Mouse (Mus musculus) myocyte (in vitro differentiated cells): ENCODE data around the gene Blvrb. TPM values are rescaled to one million over a fixed set of nuclear protein-coding genes. Genes with fewer than 3 reads are reported as not detected.

ENCODE experiments used
- H3K27me3 ChIP-seq: one replicate; pipeline ENCODE4 v1.6.1; 2011; ENCODE audit not compliant: control insufficient read depth, insufficient read depth, insufficient read length
- H3K36me3 ChIP-seq: one replicate; pipeline ENCODE4 v1.6.1; 2011; ENCODE audit not compliant: control insufficient read depth, insufficient read depth
- H3K4me2 ChIP-seq: one replicate; pipeline ENCODE4 v1.6.1; 2011; ENCODE audit warnings: low read depth, control low read depth
- H3K4me3 ChIP-seq: one replicate; pipeline ENCODE4 v1.5.1; 2011; ENCODE audit warnings: mild to moderate bottlenecking, control low read depth, moderate library complexity
- H3K79me2 ChIP-seq: one replicate; pipeline ENCODE4 v1.6.1; 2011; ENCODE audit not compliant: control insufficient read depth, insufficient read depth
- H3ac ChIP-seq: one replicate; pipeline ENCODE4 v1.6.1; 2011; ENCODE audit not compliant: control insufficient read depth, insufficient read length
- CEBPB ChIP-seq: IDR thresholded peaks from 2 replicates; pipeline ENCODE4 v1.6.1; 2011; ENCODE audit warnings: mild to moderate bottlenecking, moderate library complexity; ENCODE audit not compliant: poor library complexity, insufficient read depth, severe bottlenecking
- E2F4 ChIP-seq: IDR thresholded peaks from one replicate; pipeline ENCODE4 v1.6.1; 2011; ENCODE audit warnings: mild to moderate bottlenecking, control low read depth, moderate library complexity; ENCODE audit not compliant: insufficient read depth
- MAX ChIP-seq: IDR thresholded peaks from one replicate; pipeline ENCODE4 v1.6.1; 2011; ENCODE audit warnings: low read depth, mild to moderate bottlenecking, control low read depth
- MYOD1 ChIP-seq, 3 experiments: IDR thresholded peaks; one replicate each; pipeline ENCODE4 v1.6.1; 2011; ENCODE audit warnings: control low read depth in 2 of 3, low read depth in 2 of 3, mild to moderate bottlenecking in 2 of 3, moderate library complexity in 1 of 3; ENCODE audit not compliant: insufficient read length in 2 of 3, control insufficient read depth in 1 of 3
- MYOG ChIP-seq, 3 experiments: IDR thresholded peaks; one replicate each; pipeline ENCODE4 v1.6.1; 2011; ENCODE audit warnings: control low read depth in 2 of 3, low read depth in 2 of 3, mild to moderate bottlenecking in 2 of 3; ENCODE audit not compliant: insufficient read length in 2 of 3, control insufficient read depth in 1 of 3, insufficient read depth in 1 of 3
- POLR2A ChIP-seq: IDR thresholded peaks from one replicate; pipeline ENCODE4 v1.6.1; 2011; ENCODE audit warnings: low read depth, mild to moderate bottlenecking, control low read depth, moderate library complexity; ENCODE audit not compliant: insufficient read length
- POLR2AphosphoS2 ChIP-seq: IDR thresholded peaks from one replicate; pipeline ENCODE4 v1.6.1; 2011; ENCODE audit warnings: low read depth, control low read depth; ENCODE audit not compliant: insufficient read length
- REST ChIP-seq: IDR thresholded peaks from one replicate; pipeline ENCODE4 v1.6.1; 2011; ENCODE audit warnings: mild to moderate bottlenecking, control low read depth, moderate library complexity; ENCODE audit not compliant: insufficient read depth, insufficient read length
- SRF ChIP-seq: IDR thresholded peaks from one replicate; pipeline ENCODE4 v1.6.1; 2011; ENCODE audit warnings: low read depth; ENCODE audit not compliant: control insufficient read depth, insufficient read length
- TCF12 ChIP-seq: IDR thresholded peaks from one replicate; pipeline ENCODE4 v1.6.1; 2011; ENCODE audit warnings: mild to moderate bottlenecking, control low read depth; ENCODE audit not compliant: poor library complexity, insufficient read depth, severe bottlenecking
- TCF3 ChIP-seq: IDR thresholded peaks from one replicate; pipeline ENCODE4 v1.6.1; 2011; ENCODE audit warnings: low read depth, control low read depth; ENCODE audit not compliant: insufficient read length
- USF1 ChIP-seq: IDR thresholded peaks from one replicate; pipeline ENCODE4 v1.6.1; 2011; ENCODE audit warnings: low read depth, mild to moderate bottlenecking, control low read depth, moderate library complexity
- polyA plus RNA-seq: library from polyadenylated mRNA; unstranded; fragments of >200 nt; fragmentation: generic; extraction: Trizol; gene quantifications from one replicate; pipeline ENCODE4 v1.2.1, GENCODE M21; 2012; ENCODE audit warnings: missing spikeins

Blvrb gene
- polyA plus RNA-seq, 1 experiment: 58.4 TPM

GRCm38 (mm10) chr7:27467648-27468047, 19.9 kb downstream of the Blvrb start:
- no peak overlapping the region for H3K4me2 ChIP-seq
- TF ChIP-seq TCF12 (no peak), TCF3 (no peak), REST (no peak), MYOG (IDR thresholded peaks at IDR 0.05; ENCODE audit: control insufficient read depth in 1 of 3, insufficient read depth in 1 of 3, insufficient read length in 2 of 3, low read depth in 2 of 3) (no peak), MAX (no peak), POLR2A (no peak), POLR2AphosphoS2 (no peak)
- no peak overlapping the region for H3K4me3 ChIP-seq
- H3K36me3 ChIP-seq: no peaks in the 10 kb centered on the region
- H3K27me3 ChIP-seq: no peaks in the 10 kb centered on the region
- H3K79me2 ChIP-seq: no peaks in the 10 kb centered on the region
- H3ac ChIP-seq: no peak overlapping the region

GRCm38 (mm10) chr7:27471390-27472120, 23.8 kb downstream of the Blvrb start:
- no peak overlapping the region for H3ac ChIP-seq
- peaks cover 17% of the 10 kb centered on the region for H3K79me2 ChIP-seq
- no peak overlapping the region for H3K4me2 ChIP-seq
- TF ChIP-seq USF1: no peak
- TF ChIP-seq CEBPB: no peak
- TF ChIP-seq E2F4: no peak
- no peak for TF ChIP-seq POLR2AphosphoS2
- no peak for TF ChIP-seq POLR2A
- TF ChIP-seq MYOG (IDR thresholded peaks at IDR 0.05; ENCODE audit: control insufficient read depth in 1 of 3, insufficient read depth in 1 of 3, insufficient read length in 2 of 3, low read depth in 2 of 3): no peak
- no peak for TF ChIP-seq REST
- TF ChIP-seq TCF3: no peak
- TF ChIP-seq MAX: no peak
- no peak for TF ChIP-seq SRF
- no peak for TF ChIP-seq MYOD1 (IDR thresholded peaks at IDR 0.05; ENCODE audit: control insufficient read depth in 1 of 3, insufficient read length in 2 of 3, low read depth in 2 of 3)
- no peaks in the 10 kb centered on the region for H3K27me3 ChIP-seq
- H3K36me3 ChIP-seq: peaks cover under 1% of the 10 kb centered on the region
- H3K4me3 ChIP-seq: no peak overlapping the region

GRCm38 (mm10) chr7:27472596-27472995, 24.8 kb downstream of the Blvrb start:
- Histone ChIP-seq H3K36me3 (peaks cover 9% of the 10 kb centered on the region), H3K4me3 (peak overlapping the region; percentile 99), H3K79me2 (peaks cover 21% of the 10 kb centered on the region), H3K4me2 (peak overlapping the region; percentile 86), H3ac (no peak overlapping the region), H3K27me3 (no peaks in the 10 kb centered on the region)
- TF ChIP-seq E2F4 (no peak), POLR2A (no peak), POLR2AphosphoS2 (no peak), SRF (no peak), USF1 (no peak), REST (no peak), TCF3 (no peak), CEBPB (no peak), MYOD1 (IDR thresholded peaks at IDR 0.05; ENCODE audit: control insufficient read depth in 1 of 3, insufficient read length in 2 of 3, low read depth in 2 of 3) (no peak), MYOG (IDR thresholded peaks at IDR 0.05; ENCODE audit: control insufficient read depth in 1 of 3, insufficient read depth in 1 of 3, insufficient read length in 2 of 3, low read depth in 2 of 3) (no peak), MAX (no peak), TCF12 (no peak)

- Histone ChIP-seq H3K4me2 (peak within 1 kb of the TSS; percentile 86), H3K27me3 (no peaks in the 10 kb centered on the region), H3K4me3 (peak within 1 kb of the TSS; percentile 99), H3ac (peak within 1 kb of the TSS; percentile 69), H3K79me2 (peaks cover 25% of the 10 kb centered on the region), H3K36me3 (peaks cover 9% of the 10 kb centered on the region)
- no peak for TF ChIP-seq MAX
- TF ChIP-seq TCF3: no peak
- TF ChIP-seq MYOD1 (IDR thresholded peaks at IDR 0.05; ENCODE audit: control insufficient read depth in 1 of 3, insufficient read length in 2 of 3, low read depth in 2 of 3): peak in 1 of 3 experiments; percentile 23
- peak; percentile 46 for TF ChIP-seq POLR2A
- no peak for TF ChIP-seq SRF
- TF ChIP-seq POLR2AphosphoS2: peak; percentile 40
- TF ChIP-seq MYOG (IDR thresholded peaks at IDR 0.05; ENCODE audit: control insufficient read depth in 1 of 3, insufficient read depth in 1 of 3, insufficient read length in 2 of 3, low read depth in 2 of 3): peak in 1 of 3 experiments; percentile 15
- TF ChIP-seq USF1: no peak
Measured at GRCm38 (mm10) chr7:27473156-27473834, 25.5 kb downstream of the Blvrb start, which contains the start of gene Sertad3. Sertad3 (plus strand) TSS chr7:27473768.
